Mouse (Mus musculus): ENCODE results near the gene Dynlt1c. TPM values are rescaled to one million over a fixed set of nuclear protein-coding genes. Genes with fewer than 3 reads are reported as not detected.
"Not testable (repeated sequence)": the region's sequence is repeated elsewhere in the genome, so short reads cannot be mapped to it uniquely, and the experiment has no call there.

Gene Dynlt1c
- total and polyA plus RNA-seq, 2 experiments from 2014 or later: 14.2 to 16.4 TPM

DNA sequence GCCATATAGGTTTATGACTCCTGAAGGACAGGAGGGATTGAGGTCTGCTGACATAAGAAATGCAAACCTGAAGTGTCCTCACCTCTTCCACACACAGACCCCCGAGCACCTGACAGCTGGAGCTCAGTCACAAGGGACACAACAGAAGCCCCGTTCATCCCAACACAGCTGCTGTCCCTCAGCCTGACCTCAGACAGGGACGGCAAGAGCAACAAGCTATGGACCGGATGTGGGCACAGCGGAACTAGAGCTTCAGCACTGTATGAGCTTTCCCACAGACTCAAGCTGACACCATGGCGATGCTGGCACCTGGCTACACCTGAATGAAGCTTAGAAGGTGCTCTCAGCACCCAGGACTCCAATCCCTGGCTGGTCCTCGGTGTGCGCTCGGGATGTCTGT is 12.8 kb downstream of the Dynlt1c start:
- H3K9ac ChIP-seq (replicated peaks; ENCODE audit: low read length, poor library complexity, severe bottlenecking); H3K4me2 ChIP-seq (ENCODE audit: low read depth, low read length, poor library complexity, severe bottlenecking); H3K4me1 ChIP-seq (ENCODE audit: insufficient read depth, low read length); H3K9me3 ChIP-seq (ENCODE audit: low read length); H3K27me3 ChIP-seq (ENCODE audit: insufficient read depth, low read length); H3K4me3 ChIP-seq (ENCODE audit: low read depth, low read length); DNase-seq (ENCODE audit: low spot score); H3K27ac ChIP-seq (ENCODE audit: low read depth, low read length); H3K36me3 ChIP-seq (ENCODE audit: insufficient read depth, low read length); ATAC-seq (ENCODE audit: low FRiP score): not testable (repeated sequence)
- 91% methylated on average over 4 of the region's 9 CpGs for WGBS

DNA sequence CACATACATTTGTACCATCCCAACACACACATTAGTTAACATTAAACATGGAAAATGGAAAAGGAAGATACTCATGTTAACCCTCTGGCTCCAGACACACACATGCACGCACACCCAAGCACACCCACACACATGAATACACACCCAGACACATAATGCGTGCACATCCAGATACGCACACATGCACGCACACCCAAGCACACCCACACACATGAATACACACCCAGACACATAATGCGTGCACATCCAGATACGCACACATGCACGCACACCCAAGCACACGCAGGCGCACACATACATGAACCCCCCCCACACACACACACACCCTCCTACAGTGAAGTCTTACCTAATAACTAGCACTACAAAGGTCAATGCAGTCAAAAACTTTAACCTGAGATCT is 15.3 kb downstream of the Dynlt1c start:
- WGBS: 97% methylated on average over 9 of the region's 9 CpGs
- ATAC-seq (ENCODE audit: low FRiP score); H3K4me3 ChIP-seq (ENCODE audit: low read depth, low read length); H3K36me3 ChIP-seq (ENCODE audit: insufficient read depth, low read length); H3K27me3 ChIP-seq (ENCODE audit: insufficient read depth, low read length); H3K4me2 ChIP-seq (ENCODE audit: low read depth, low read length, poor library complexity, severe bottlenecking); DNase-seq (ENCODE audit: low spot score); H3K9ac ChIP-seq (replicated peaks; ENCODE audit: low read length, poor library complexity, severe bottlenecking); H3K4me1 ChIP-seq (ENCODE audit: insufficient read depth, low read length); H3K9me3 ChIP-seq (ENCODE audit: low read length); H3K27ac ChIP-seq (ENCODE audit: low read depth, low read length): not testable (repeated sequence)

GRCm38 (mm10) chr17:6617689-6618400 is 16.4 kb downstream of the Dynlt1c start:
- WGBS: 78% methylated on average over 7 of the region's 13 CpGs
- not testable (repeated sequence) for H3K4me2 ChIP-seq (ENCODE audit: low read depth, low read length, poor library complexity, severe bottlenecking); H3K9ac ChIP-seq (replicated peaks; ENCODE audit: low read length, poor library complexity, severe bottlenecking); H3K27me3 ChIP-seq (ENCODE audit: insufficient read depth, low read length); H3K36me3 ChIP-seq (ENCODE audit: insufficient read depth, low read length); H3K9me3 ChIP-seq (ENCODE audit: low read length); H3K4me1 ChIP-seq (ENCODE audit: insufficient read depth, low read length); DNase-seq (ENCODE audit: low spot score); H3K27ac ChIP-seq (ENCODE audit: low read depth, low read length); H3K4me3 ChIP-seq (ENCODE audit: low read depth, low read length)
- peak; percentile 28; the same call in 1 of the 2 replicates for ATAC-seq (ENCODE audit: low FRiP score)

- ATAC-seq (ENCODE audit: low FRiP score): not testable (repeated sequence)
- WGBS: 84% methylated on average over 5 of the region's 5 CpGs
Observed at GRCm38 (mm10) chr17:6619271-6619670, 17.8 kb downstream of the Dynlt1c start.

DNA sequence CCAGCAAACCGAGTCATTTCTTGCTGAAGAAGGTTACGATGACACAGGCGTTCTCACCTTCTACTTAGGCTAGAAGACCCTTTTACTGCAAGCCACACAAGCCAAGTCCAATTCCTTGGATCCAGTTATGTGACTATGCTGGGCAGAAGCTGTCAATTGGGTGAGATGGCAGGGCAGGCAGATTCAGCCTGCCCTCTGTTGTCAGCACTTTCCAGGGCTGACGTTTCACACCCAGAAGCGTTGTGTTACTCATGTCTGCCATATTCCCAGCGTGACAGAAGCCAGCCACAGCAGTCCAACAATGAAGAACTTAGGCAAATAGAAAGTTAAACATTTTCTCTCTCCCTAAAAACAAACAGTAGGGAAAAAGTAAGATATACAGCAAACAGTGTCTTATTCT is 18.6 kb downstream of the Dynlt1c start:
- not testable (repeated sequence) for H3K9ac ChIP-seq (replicated peaks; ENCODE audit: low read length, poor library complexity, severe bottlenecking); H3K4me3 ChIP-seq (ENCODE audit: low read depth, low read length); ATAC-seq (ENCODE audit: low FRiP score); H3K36me3 ChIP-seq (ENCODE audit: insufficient read depth, low read length); H3K4me2 ChIP-seq (ENCODE audit: low read depth, low read length, poor library complexity, severe bottlenecking); H3K27me3 ChIP-seq (ENCODE audit: insufficient read depth, low read length); DNase-seq (ENCODE audit: low spot score); H3K27ac ChIP-seq (ENCODE audit: low read depth, low read length); H3K4me1 ChIP-seq (ENCODE audit: insufficient read depth, low read length); H3K9me3 ChIP-seq (ENCODE audit: low read length)
- 71% methylated on average over 3 of the region's 6 CpGs for WGBS

More at GRCm38 (mm10) chr17:6619271-6619670, 17.8 kb downstream of the Dynlt1c start:
- H3K9ac ChIP-seq (replicated peaks; ENCODE audit: low read length, poor library complexity, severe bottlenecking); H3K4me2 ChIP-seq (ENCODE audit: low read depth, low read length, poor library complexity, severe bottlenecking); H3K27me3 ChIP-seq (ENCODE audit: insufficient read depth, low read length); H3K4me1 ChIP-seq (ENCODE audit: insufficient read depth, low read length); DNase-seq (ENCODE audit: low spot score); H3K27ac ChIP-seq (ENCODE audit: low read depth, low read length); H3K36me3 ChIP-seq (ENCODE audit: insufficient read depth, low read length); H3K4me3 ChIP-seq (ENCODE audit: low read depth, low read length); H3K9me3 ChIP-seq (ENCODE audit: low read length): not testable (repeated sequence)

- not testable (repeated sequence) for H3K9me3 ChIP-seq (ENCODE audit: low read length); H3K27ac ChIP-seq (ENCODE audit: low read depth, low read length); H3K36me3 ChIP-seq (ENCODE audit: insufficient read depth, low read length); DNase-seq (ENCODE audit: low spot score); ATAC-seq (ENCODE audit: low FRiP score); H3K4me2 ChIP-seq (ENCODE audit: low read depth, low read length, poor library complexity, severe bottlenecking); H3K4me1 ChIP-seq (ENCODE audit: insufficient read depth, low read length); H3K4me3 ChIP-seq (ENCODE audit: low read depth, low read length); H3K9ac ChIP-seq (replicated peaks; ENCODE audit: low read length, poor library complexity, severe bottlenecking); H3K27me3 ChIP-seq (ENCODE audit: insufficient read depth, low read length)
- 88% methylated on average over 16 of the region's 20 CpGs for WGBS
Observed at GRCm38 (mm10) chr17:6620730-6621451, 19.4 kb downstream of the Dynlt1c start.

GRCm38 (mm10) chr17:6621976-6622375 is 20.5 kb downstream of the Dynlt1c start:
- H3K4me1 ChIP-seq (ENCODE audit: insufficient read depth, low read length); H3K4me2 ChIP-seq (ENCODE audit: low read depth, low read length, poor library complexity, severe bottlenecking); H3K9ac ChIP-seq (replicated peaks; ENCODE audit: low read length, poor library complexity, severe bottlenecking); H3K27me3 ChIP-seq (ENCODE audit: insufficient read depth, low read length); H3K4me3 ChIP-seq (ENCODE audit: low read depth, low read length); H3K36me3 ChIP-seq (ENCODE audit: insufficient read depth, low read length); DNase-seq (ENCODE audit: low spot score); H3K27ac ChIP-seq (ENCODE audit: low read depth, low read length); H3K9me3 ChIP-seq (ENCODE audit: low read length); ATAC-seq (ENCODE audit: low FRiP score): not testable (repeated sequence)
- 90% methylated on average over 11 of the region's 12 CpGs for WGBS

DNA sequence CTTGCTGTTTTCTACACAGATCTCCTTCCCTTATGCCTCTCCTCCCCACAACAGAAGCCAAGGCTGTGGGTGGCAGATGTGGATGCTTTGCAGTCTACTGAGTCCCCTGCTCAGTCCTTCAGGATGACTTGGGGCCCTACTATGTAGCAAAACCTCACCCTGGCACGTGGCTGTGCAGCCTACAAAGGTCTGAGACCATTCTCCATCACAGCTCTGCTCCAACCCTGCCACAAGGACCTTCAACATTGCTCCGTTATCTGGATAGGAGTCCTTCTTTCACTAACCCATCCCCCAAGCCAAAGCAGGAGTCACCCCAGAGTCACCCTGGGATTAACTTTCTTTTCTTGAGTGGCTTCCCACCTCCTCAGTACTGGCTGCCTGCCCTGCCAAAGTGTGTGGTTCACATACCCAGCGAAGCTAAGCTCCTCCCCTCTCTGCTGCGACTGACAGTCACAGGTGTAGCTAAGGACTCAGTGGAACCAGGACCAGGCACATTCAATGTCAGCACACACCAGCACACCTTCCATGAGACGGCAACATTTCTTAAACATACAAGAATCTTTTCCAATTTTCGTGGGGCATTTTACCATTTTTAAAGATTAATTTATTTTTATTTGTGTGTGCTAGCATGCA is 23.6 kb downstream of the Dynlt1c start:
- H3K4me3 ChIP-seq (ENCODE audit: low read depth, low read length); DNase-seq (ENCODE audit: low spot score); ATAC-seq (ENCODE audit: low FRiP score); H3K27me3 ChIP-seq (ENCODE audit: insufficient read depth, low read length); H3K4me1 ChIP-seq (ENCODE audit: insufficient read depth, low read length); H3K36me3 ChIP-seq (ENCODE audit: insufficient read depth, low read length); H3K9me3 ChIP-seq (ENCODE audit: low read length); H3K9ac ChIP-seq (replicated peaks; ENCODE audit: low read length, poor library complexity, severe bottlenecking); H3K4me2 ChIP-seq (ENCODE audit: low read depth, low read length, poor library complexity, severe bottlenecking); H3K27ac ChIP-seq (ENCODE audit: low read depth, low read length): not testable (repeated sequence)
- 40% methylated on average over 1 of the region's 6 CpGs for WGBS

Measured in midbrain, postnatal 0 days (tissue).